Mouse (Mus musculus) large intestine, adult 2 months (tissue): ENCODE measurements around the gene March8. TPM values are rescaled to one million over a fixed set of nuclear protein-coding genes. Genes with fewer than 3 reads are reported as not detected.

ENCODE experiments used
- DNase-seq: peaks from one replicate; pipeline ENCODE4 v3.0.0-alpha.2; 2012; ENCODE audit warnings: low read depth, low spot score
- WGBS: fragments of 180-500 bp; shearing (Covaris S2); methylation state at CpG from one replicate; pipeline ENCODE4 v1.1.7; 2018; 5-methylcytosine and 5-hydroxymethylcytosine counted together
- polyA plus RNA-seq: library from polyadenylated mRNA; depleted of rRNA; stranded (reverse); fragments of >200 nt; gene quantifications from 2 replicates; pipeline ENCODE4 v1.2.3, GENCODE M21; 2012

Gene March8
- polyA plus RNA-seq, 1 experiment, result 36.4 TPM

- DNase-seq, result no peak
- WGBS, result 91% methylated on average over 9 of the region's 9 CpGs
Observed at GRCm38 (mm10) chr6:116405243-116405642, 67.4 kb downstream of the March8 start.

GRCm38 (mm10) chr6:116405715-116406114 lies 67.9 kb downstream of the March8 start:
- DNase-seq, result no peak
- 84% methylated on average over 5 of the region's 5 CpGs for WGBS

GRCm38 (mm10) chr6:116406152-116406551 lies 68.3 kb downstream of the March8 start:
- DNase-seq, result no peak
- WGBS, result 52% methylated on average over 2 of the region's 2 CpGs

GRCm38 (mm10) chr6:116406680-116407079 lies 68.9 kb downstream of the March8 start:
- WGBS, result 48% methylated on average over 5 of the region's 5 CpGs
- no peak for DNase-seq

- WGBS, result 93% methylated on average over 4 of the region's 4 CpGs
- DNase-seq, result no peak
Observed at GRCm38 (mm10) chr6:116407216-116407615, 69.4 kb downstream of the March8 start.

GRCm38 (mm10) chr6:116407956-116408657 lies 70.3 kb downstream of the March8 start:
- DNase-seq, result no peak
- WGBS, result 76% methylated on average over 6 of the region's 6 CpGs

- WGBS, result 98% methylated on average over 10 of the region's 10 CpGs
- DNase-seq, result no peak
Observed at GRCm38 (mm10) chr6:116410436-116410835, 72.6 kb downstream of the March8 start.

- whole genome bisulfite sequencing, result 89% methylated on average over 3 of the region's 3 CpGs
- DNase-seq, result no peak
Observed at GRCm38 (mm10) chr6:116411716-116412115, 73.9 kb downstream of the March8 start.

GRCm38 (mm10) chr6:116412546-116413325 lies 74.9 kb downstream of the March8 start:
- WGBS, result 90% methylated on average over 14 of the region's 14 CpGs
- DNase-seq, result no peak

- 62% methylated on average over 12 of the region's 12 CpGs for WGBS
- no peak for DNase-seq
Observed at GRCm38 (mm10) chr6:116415126-116415676, 77.4 kb downstream of the March8 start.

- 84% methylated on average over 6 of the region's 6 CpGs for WGBS
- no peak for DNase-seq
Observed at GRCm38 (mm10) chr6:116416000-116416552, 78.3 kb downstream of the March8 start.

- no peak for DNase-seq
- 60% methylated on average over 6 of the region's 6 CpGs for WGBS
Observed at GRCm38 (mm10) chr6:116417518-116418315, 79.9 kb downstream of the March8 start.

- WGBS, result 95% methylated on average over 1 of the region's 1 CpGs
- DNase-seq, result no peak
Observed at GRCm38 (mm10) chr6:116418487-116418886, 80.7 kb downstream of the March8 start.

GRCm38 (mm10) chr6:116419699-116420098 lies 81.9 kb downstream of the March8 start:
- 67% methylated on average over 6 of the region's 6 CpGs for WGBS
- DNase-seq, result no peak

GRCm38 (mm10) chr6:116420271-116420670 lies 82.4 kb downstream of the March8 start:
- DNase-seq, result no peak
- 66% methylated on average over 10 of the region's 10 CpGs for WGBS

GRCm38 (mm10) chr6:116422991-116423390 lies 85.2 kb downstream of the March8 start:
- no peak for DNase-seq
- 91% methylated on average over 7 of the region's 7 CpGs for WGBS

- WGBS, result 28% methylated on average over 2 of the region's 2 CpGs
- DNase-seq, result no peak
Observed at GRCm38 (mm10) chr6:116423664-116424063, 85.8 kb downstream of the March8 start.

- 76% methylated on average over 3 of the region's 3 CpGs for WGBS
- DNase-seq, result no peak
Observed at GRCm38 (mm10) chr6:116427552-116427951, 89.7 kb downstream of the March8 start.

- DNase-seq, result no peak
- WGBS, result 59% methylated on average over 5 of the region's 5 CpGs
Observed at GRCm38 (mm10) chr6:116428282-116428681, 90.5 kb downstream of the March8 start.

- 68% methylated on average over 6 of the region's 6 CpGs for WGBS
- no peak for DNase-seq
Observed at GRCm38 (mm10) chr6:116438864-116439263, 101.0 kb downstream of the March8 start.
